Mouse (Mus musculus) adipocyte (in vitro differentiated cells): Measurements from ENCODE around the gene Olfr1451.
"Not testable (repeated sequence)": the region's sequence is repeated elsewhere in the genome, so short reads cannot be mapped to it uniquely, and the experiment has no call there.

Experiments used
- DNase-seq: peaks from one replicate; pipeline ENCODE4 v3.0.0-alpha.2; 2016; ENCODE audit warnings: low spot score

Gene Olfr1451

DNA sequence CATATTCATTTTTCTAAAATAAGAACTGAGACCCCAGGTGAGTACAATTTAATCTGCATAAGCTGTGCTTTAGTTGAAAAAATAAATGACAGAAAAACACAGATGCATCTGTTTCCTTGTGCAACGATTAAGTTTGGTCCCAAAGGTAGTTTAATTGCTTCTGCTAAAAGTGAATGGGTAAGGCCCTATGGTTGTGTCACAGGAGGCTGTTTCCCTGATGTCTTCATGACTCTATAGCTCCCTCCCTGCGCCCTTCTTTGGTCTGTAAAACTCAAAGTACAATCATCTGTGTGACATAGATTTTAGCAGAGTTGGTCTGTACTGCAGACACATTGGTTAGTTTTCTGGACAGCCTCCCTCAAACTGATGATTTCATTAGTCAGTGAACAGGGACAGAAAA, at the start of gene Olfr1451:
Gene Olfr1451, plus strand, starts transcription at position 301 of the 400 bp plus-strand sequence.
- DNase-seq: no peak

DNA sequence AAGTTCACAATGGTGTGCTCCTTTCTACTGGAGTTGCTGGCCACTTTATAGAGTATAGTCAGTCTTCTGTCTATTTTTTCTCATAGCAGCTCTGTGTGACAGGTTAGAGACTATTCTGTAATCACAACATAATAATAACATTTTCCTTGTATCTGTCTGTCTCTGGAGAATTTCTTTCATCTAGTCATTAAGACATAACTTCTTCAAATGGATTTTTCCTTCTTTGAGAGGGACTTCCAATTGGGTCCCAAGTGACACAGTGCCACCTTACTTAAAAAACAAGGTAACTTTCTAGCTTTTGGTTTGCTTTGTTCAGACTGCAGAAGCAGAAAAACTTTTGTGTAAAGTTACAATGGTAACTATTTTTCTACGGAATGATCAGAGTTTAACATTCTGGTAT, 44.9 kb upstream of the Olfr1451 start, which contains the start of gene Olfr1450:
Gene Olfr1450, plus strand, starts transcription at position 301 of the 400 bp plus-strand sequence.
- no peak for DNase-seq

DNA sequence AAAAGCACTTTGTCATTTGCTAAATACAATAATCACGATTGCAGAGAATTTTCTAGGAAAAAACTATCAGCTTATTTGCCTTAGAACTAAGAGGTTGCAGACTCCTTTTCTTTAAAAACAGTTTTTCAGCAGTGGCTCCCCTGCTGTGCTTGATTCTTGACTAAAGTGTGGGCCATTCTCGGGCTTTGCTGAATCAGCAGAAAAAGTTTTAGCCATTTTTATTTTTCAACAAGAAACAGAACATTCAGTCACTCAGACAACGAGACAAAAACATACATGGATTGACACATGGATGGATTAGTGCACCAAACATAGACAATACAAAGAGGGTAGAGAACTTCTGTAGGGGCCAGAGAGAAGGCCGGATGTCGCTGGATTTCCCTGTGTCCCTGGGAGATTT, 24.7 kb upstream of the Olfr1451 start:
- not testable (repeated sequence) for DNase-seq

DNA sequence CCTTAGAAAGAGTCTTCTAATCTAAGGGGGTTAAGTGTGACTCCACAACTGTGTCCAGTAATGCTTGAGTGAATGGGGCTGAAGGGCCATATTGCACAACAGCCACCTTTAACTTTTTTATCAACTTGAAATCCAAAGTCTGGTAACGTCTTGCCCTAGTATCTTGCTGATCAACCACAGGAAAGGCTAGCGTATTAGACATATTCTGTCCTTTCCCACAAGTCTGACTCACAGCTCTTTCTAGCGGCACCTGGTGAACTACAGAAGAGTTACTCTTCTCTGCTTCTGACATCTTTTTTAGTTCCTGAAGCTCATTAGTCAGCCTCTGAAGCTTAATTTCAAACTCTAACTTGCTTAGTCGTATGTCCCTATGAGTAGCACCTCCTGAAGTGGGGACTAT, 2.5 kb upstream of the Olfr1451 start:
- DNase-seq: not testable (repeated sequence)

DNA sequence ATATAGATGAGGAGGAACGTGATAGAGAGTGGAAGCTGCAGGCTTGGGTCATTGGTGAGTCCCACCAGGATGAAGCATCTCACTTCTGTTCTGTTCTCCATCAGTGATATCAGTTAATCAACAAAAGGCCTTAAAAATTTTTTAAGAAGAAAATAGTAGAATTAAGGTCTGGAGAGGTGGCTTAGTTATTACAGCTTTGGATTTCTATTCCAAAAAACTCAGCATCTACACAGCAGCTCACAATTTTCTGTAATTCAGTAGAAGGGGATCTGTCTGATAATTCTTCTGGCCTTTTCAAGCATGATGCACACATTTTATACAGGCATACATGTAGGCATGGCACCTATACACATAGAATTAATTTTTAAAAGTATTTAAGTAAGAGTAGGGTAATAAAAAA, 33.4 kb downstream of the Olfr1451 start, which contains the start of gene Olfr1453:
Gene Olfr1453, minus strand, starts transcription at position 101 of the 400 bp plus-strand sequence.
- DNase-seq: no peak
